Mouse (Mus musculus): ENCODE data around the gene Ctnnd2.

- TF ChIP-seq CTCF (IDR thresholded peaks at IDR 0.05; ENCODE audit: low read depth, low read length) (no peak), GATA1 (IDR thresholded peaks at IDR 0.05; ENCODE audit: borderline replicate concordance, low read length) (no peak)
These were observed 392.2 kb downstream of the Ctnnd2 start for GRCm38 (mm10) chr15:30564594-30564993.
